Mouse (Mus musculus): ENCODE results near the gene Triml1. TPM values are rescaled to one million over a fixed set of nuclear protein-coding genes. Genes with fewer than 3 reads are reported as not detected.

Gene Triml1
- not detected for total RNA-seq (2021)
- long read RNA-seq, experiment 1, partial matches to known transcripts = 1 of 1 reads
- long read RNA-seq, experiment 1, other reads (novel, unspliced or antisense) = 0 of 1 reads
- long read RNA-seq, experiment 2 = 0 reads

- no peak for DNase-seq
These were observed at the start of gene Triml1 for GRCm38 (mm10) chr8:43141386-43141785. Triml1 (minus strand) TSS chr8:43141486.

GRCm38 (mm10) chr8:43182281-43182680 is 41.0 kb upstream of the Triml1 start:
- DNase-seq = no peak

GRCm38 (mm10) chr8:43180054-43180690 is 38.9 kb upstream of the Triml1 start, which contains the start of gene Triml2:
Triml2 (plus strand) TSS chr8:43180541.
- no peak for DNase-seq

GRCm38 (mm10) chr8:43179189-43179588 is 37.9 kb upstream of the Triml1 start:
- no peak for DNase-seq

- peak in 1 of 2 experiments; percentile 30 for DNase-seq
These were observed 37.0 kb upstream of the Triml1 start for GRCm38 (mm10) chr8:43178263-43178662.

GRCm38 (mm10) chr8:43176766-43177486 is 35.6 kb upstream of the Triml1 start:
- no peak for DNase-seq

- no peak for DNase-seq
These were observed 28.0 kb upstream of the Triml1 start for GRCm38 (mm10) chr8:43169249-43169755.

- no peak for DNase-seq
These were observed 26.8 kb upstream of the Triml1 start for GRCm38 (mm10) chr8:43168083-43168482.

GRCm38 (mm10) chr8:43164453-43164852 is 23.2 kb upstream of the Triml1 start:
- no peak for DNase-seq

- DNase-seq = no peak
These were observed 22.0 kb upstream of the Triml1 start for GRCm38 (mm10) chr8:43163255-43163654.

GRCm38 (mm10) chr8:43149307-43149706 is 8.0 kb upstream of the Triml1 start:
- no peak for DNase-seq

GRCm38 (mm10) chr8:43111205-43111827 is 30.0 kb downstream of the Triml1 start:
- no peak for DNase-seq

Other genes starting within 250 kb of the Triml1 start
- gene Triml2, start 39.1 kb upstream of the Triml1 start, total RNA-seq (2021) = not detected
- not detected for gene Zfp42, start 165.5 kb upstream of the Triml1 start, total RNA-seq (2021)

Measured in adrenal gland, postnatal 36 days (tissue).